ENCODE assay signal across 10 mouse cellular contexts in the genomic region with DNA sequence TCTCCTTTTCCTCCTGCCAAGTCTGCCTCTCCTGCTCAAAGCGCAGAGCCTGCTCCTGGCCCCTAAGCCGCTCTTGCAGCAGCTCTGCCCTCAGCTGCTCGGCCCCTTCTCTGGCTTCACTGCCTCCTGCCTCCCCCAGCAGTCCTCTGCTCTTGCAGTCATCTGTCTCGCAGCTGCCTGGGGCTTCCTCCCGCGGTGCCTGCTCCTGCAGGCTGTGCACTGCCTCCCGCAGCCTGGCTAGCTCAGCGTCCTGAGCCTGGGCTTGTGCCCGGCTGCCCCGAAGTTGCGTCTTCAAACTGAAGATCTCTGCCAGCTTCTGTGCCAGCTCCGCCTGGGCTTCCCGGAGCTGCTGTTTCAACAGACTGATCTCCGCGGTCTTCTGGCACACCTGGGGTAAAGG. TPM values are rescaled to one million over a fixed set of nuclear protein-coding genes. Genes with fewer than 3 reads are reported as not detected.
DNase-seq lines count a peak whose midpoint lies in the region; ATAC-seq and TF ChIP-seq lines count a peak whose summit lies in the region.
"Had no signal": no experiment of that assay in that cellular context is flagged by ENCODE, and none has a peak within 500 bp of the region (broad histone marks: within the 10 kb centered on the region; RNA-seq: fewer than 3 reads in every experiment).

No protein-coding gene starts in this region.

- H3K27me3 ChIP-seq in hindbrain, embryonic 13.5 days, result 0 out of 2 replicates have a peak, but pooled peaks cover under 1% of the 10 kb centered on the region
- peaks cover 10% of the 10 kb centered on the region for H3K27me3 ChIP-seq in hindbrain, embryonic 10.5 days (ENCODE audit: insufficient read depth, poor library complexity, severe bottlenecking)
- no peaks in the 10 kb centered on the region for H3K27me3 ChIP-seq in liver, postnatal 0 days (ENCODE audit: insufficient read depth, low read length)
- H3K27me3 ChIP-seq in midbrain, embryonic 10.5 days (ENCODE audit: low read depth, poor library complexity, severe bottlenecking), result peaks cover 11% of the 10 kb centered on the region

- 47% methylated on average over 15 of the region's 15 CpGs for WGBS in hindbrain, embryonic 13.5 days
- 44% methylated on average over 15 of the region's 15 CpGs for WGBS in hindbrain, embryonic 10.5 days
- WGBS in liver, postnatal 0 days (ENCODE audit: insufficient replicate concordance), result 49% methylated on average over 15 of the region's 15 CpGs
- 50% methylated on average over 15 of the region's 15 CpGs for WGBS in midbrain, embryonic 10.5 days

- no peaks in the 10 kb centered on the region for H3K9me3 ChIP-seq in hindbrain, embryonic 13.5 days
- no peaks in the 10 kb centered on the region for H3K9me3 ChIP-seq in hindbrain, embryonic 10.5 days
- no peaks in the 10 kb centered on the region for H3K9me3 ChIP-seq in ES-E14 (ENCODE audit: control insufficient read depth, insufficient read depth, low read depth, low read length)
- no peaks in the 10 kb centered on the region for H3K9me3 ChIP-seq in liver, postnatal 0 days (ENCODE audit: low read length)
- no peaks in the 10 kb centered on the region for H3K9me3 ChIP-seq in midbrain, embryonic 10.5 days (replicated peaks)
- H3K9me3 ChIP-seq: megakaryocyte, embryonic 14.5 days had no signal

- H3K4me2 ChIP-seq in hindbrain, embryonic 13.5 days, result no peak overlapping the region
- peak overlapping the region; percentile 43; the same call in 1 of the 2 replicates for H3K4me2 ChIP-seq in liver, postnatal 0 days (ENCODE audit: low read depth, low read length)

- no peak for TF ChIP-seq EP300 in liver, postnatal 0 days (IDR thresholded peaks at IDR 0.05; ENCODE audit: low read depth)

- no peak for TF ChIP-seq CTCF in liver, postnatal 0 days (IDR thresholded peaks at IDR 0.05; ENCODE audit: low read depth)

- H3K4me1 ChIP-seq in hindbrain, embryonic 13.5 days (replicated peaks), result peaks cover 32% of the 10 kb centered on the region
- peaks cover 44% of the 10 kb centered on the region for H3K4me1 ChIP-seq in hindbrain, embryonic 10.5 days (replicated peaks)
- peaks cover 11 to 37% of the 10 kb centered on the region in 2 experiments for H3K4me1 ChIP-seq in ES-E14 (ENCODE audit: control insufficient read depth in 2 of 2, insufficient read depth in 2 of 2, low read length in 2 of 2, poor library complexity in 1 of 2)
- peaks cover 5% of the 10 kb centered on the region; the same call in 1 of the 2 replicates for H3K4me1 ChIP-seq in liver, postnatal 0 days (ENCODE audit: insufficient read depth)
- peaks cover 30% of the 10 kb centered on the region for H3K4me1 ChIP-seq in midbrain, embryonic 10.5 days

- no peak overlapping the region for H3K4me3 ChIP-seq in hindbrain, embryonic 13.5 days
- H3K4me3 ChIP-seq in hindbrain, embryonic 10.5 days, result no peak overlapping the region
- H3K4me3 ChIP-seq in ES-E14 (ENCODE audit: insufficient read depth in 1 of 2, low read depth in 1 of 2, low read length in 2 of 2, poor library complexity in 1 of 2, severe bottlenecking in 1 of 2), result peak overlapping the region; percentile 39 to 46
- H3K4me3 ChIP-seq in liver, postnatal 0 days (ENCODE audit: low read depth, low read length), result no peak overlapping the region
- no peak overlapping the region for H3K4me3 ChIP-seq in midbrain, embryonic 10.5 days
- H3K4me3 ChIP-seq: megakaryocyte, embryonic 14.5 days had no signal

- H3K9ac ChIP-seq in hindbrain, embryonic 13.5 days, result 0 out of 2 replicates have a peak overlapping the region, but pooled peaks have one; percentile 8
- peak overlapping the region; percentile 37; the same call in 1 of the 2 replicates for H3K9ac ChIP-seq in ES-E14 (ENCODE audit: insufficient read depth, low read depth, low read length, poor library complexity, severe bottlenecking)
- H3K9ac ChIP-seq in liver, postnatal 0 days (replicated peaks), result peak overlapping the region; percentile 18; the same call in 1 of the 2 replicates

- H3K36me3 ChIP-seq in hindbrain, embryonic 13.5 days, result peaks cover 9% of the 10 kb centered on the region
- H3K36me3 ChIP-seq in hindbrain, embryonic 10.5 days, result peaks cover 39% of the 10 kb centered on the region
- H3K36me3 ChIP-seq in ES-E14 (ENCODE audit: control insufficient read depth, insufficient read depth, low read length, poor library complexity, severe bottlenecking), result peaks cover 39% of the 10 kb centered on the region
- peaks cover 4% of the 10 kb centered on the region; the same call in 1 of the 2 replicates for H3K36me3 ChIP-seq in liver, postnatal 0 days (replicated peaks; ENCODE audit: insufficient read depth, low read length)
- peaks cover 47% of the 10 kb centered on the region for H3K36me3 ChIP-seq in midbrain, embryonic 10.5 days

- peak overlapping the region; percentile 48; the same call in 1 of the 2 replicates for H3K27ac ChIP-seq in hindbrain, embryonic 13.5 days
- no peak overlapping the region for H3K27ac ChIP-seq in hindbrain, embryonic 10.5 days
- no peak overlapping the region; the same call in 1 of the 2 replicates for H3K27ac ChIP-seq in ES-E14 (ENCODE audit: insufficient read depth, low read depth, low read length, poor library complexity, severe bottlenecking)
- peak overlapping the region; percentile 78 for H3K27ac ChIP-seq in liver, postnatal 0 days (ENCODE audit: low read depth)
- H3K27ac ChIP-seq in midbrain, embryonic 10.5 days (replicated peaks), result no peak overlapping the region; the same call in 1 of the 2 replicates

- no peak for DNase-seq in hindbrain, embryonic 10.5 days (ENCODE audit: low spot score)
- DNase-seq in ES-E14 (ENCODE audit: low read depth, low spot score), result no peak
- DNase-seq in cerebellum, adult 9-11 months, result peak; percentile 63
- DNase-seq in liver, postnatal 0 days, result no peak
- no peak for DNase-seq in ovary, postnatal 14 days (ENCODE audit: low spot score)
- no peak for DNase-seq in midbrain, embryonic 10.5 days (ENCODE audit: low spot score)
- DNase-seq in adrenal gland, adult 18-20 months (ENCODE audit: low spot score in 2 of 2), result no peak

- in situ Hi-C loops in ES-E14 (cut with MboI; ENCODE audit: low sequenced_read_pairs in 2 of 2, unreplicated experiment in 2 of 2), result no loop called here

- ATAC-seq in hindbrain, embryonic 13.5 days (ENCODE audit: low FRiP score), result no peak
- ATAC-seq in liver, postnatal 0 days, result peak; percentile 27
- ATAC-seq: forebrain, embryonic 16.5 days had no signal

TF ChIP-seq in ES-E14, 5 proteins besides CTCF, POLR2A, EP300 and RAD21:
- no peak for TF ChIP-seq ZNF384 (IDR thresholded peaks at IDR 0.05; ENCODE audit: low read depth, low read length)
- TF ChIP-seq MAFK (IDR thresholded peaks at IDR 0.05; ENCODE audit: insufficient read depth, low read depth, low read length), result no peak
- TF ChIP-seq ZC3H11A (IDR thresholded peaks at IDR 0.05; ENCODE audit: borderline replicate concordance, low read depth, low read length), result no peak
- no peak for TF ChIP-seq CHD2 (IDR thresholded peaks at IDR 0.05; ENCODE audit: low read depth, low read length)
- TF ChIP-seq HCFC1 (IDR thresholded peaks at IDR 0.05; ENCODE audit: borderline replicate concordance, insufficient read depth, low read length), result no peak

RNA-seq across cellular contexts. Expression of gene N4bp3, which starts 6.9 kb away (rescaled TPM):
- polyA plus RNA-seq in hindbrain, embryonic 13.5 days (2015; fragmentation: Nextera tagmentation; extraction: Ambion mirVana), result 12.9 and 14.1 TPM in 2 replicates
- polyA plus RNA-seq in hindbrain, embryonic 10.5 days (2016; fragmentation: Nextera tagmentation; extraction: Ambion mirVana), result 18.3 and 19.5 TPM in 2 replicates
- 23.7 and 43.8 TPM in 2 replicates for total RNA-seq in ES-E14 (2012; rRNA removed)
- 2.4 and 2.8 TPM in 2 replicates for polyA plus RNA-seq in liver, postnatal 0 days (2015; fragmentation: Nextera tagmentation; extraction: Ambion mirVana)
- 16.9 and 21.7 TPM in 2 replicates for polyA plus RNA-seq in midbrain, embryonic 10.5 days (2016; fragmentation: Nextera tagmentation; extraction: Ambion mirVana)
- 1 to 10 TPM; 6.3 to 7.7 TPM for total RNA-seq in adrenal gland, adult 18-20 months (2021)

RNA-seq across cellular contexts. Expression of gene D930048N14Rik, which starts 7.0 kb away (rescaled TPM):
- 0.63 and 0.83 TPM in 2 replicates for polyA plus RNA-seq in hindbrain, embryonic 13.5 days (2015; fragmentation: Nextera tagmentation; extraction: Ambion mirVana)
- polyA plus RNA-seq in hindbrain, embryonic 10.5 days (2016; fragmentation: Nextera tagmentation; extraction: Ambion mirVana), result 0.82 and 1.3 TPM in 2 replicates
- total RNA-seq in ES-E14 (2012; rRNA removed), result 4.1 and 12.2 TPM in 2 replicates
- polyA plus RNA-seq in liver, postnatal 0 days (2015; fragmentation: Nextera tagmentation; extraction: Ambion mirVana), result 0.15 and 0.34 TPM in 2 replicates
- polyA plus RNA-seq in midbrain, embryonic 10.5 days (2016; fragmentation: Nextera tagmentation; extraction: Ambion mirVana), result 0.98 and 1.6 TPM in 2 replicates
- total RNA-seq in adrenal gland, adult 18-20 months (2021), result 1 to 10 TPM; 1.3 TPM

RNA-seq across cellular contexts. Expression of gene Rmnd5b, which starts 8.1 kb away (rescaled TPM):
- polyA plus RNA-seq in hindbrain, embryonic 13.5 days (2015; fragmentation: Nextera tagmentation; extraction: Ambion mirVana), result 74.8 and 77.7 TPM in 2 replicates
- polyA plus RNA-seq in hindbrain, embryonic 10.5 days (2016; fragmentation: Nextera tagmentation; extraction: Ambion mirVana), result 38.9 and 45.6 TPM in 2 replicates
- total RNA-seq in ES-E14 (2012; rRNA removed), result 41.1 and 96.5 TPM in 2 replicates
- polyA plus RNA-seq in liver, postnatal 0 days (2015; fragmentation: Nextera tagmentation; extraction: Ambion mirVana), result 13.0 and 16.0 TPM in 2 replicates
- polyA plus RNA-seq in midbrain, embryonic 10.5 days (2016; fragmentation: Nextera tagmentation; extraction: Ambion mirVana), result 38.6 TPM in 2 replicates
- 10 to 100 TPM; 30.0 to 47.2 TPM for total RNA-seq in adrenal gland, adult 18-20 months (2021)

RNA-seq across cellular contexts. Expression of gene Nhp2, which starts 24.2 kb away (rescaled TPM):
- polyA plus RNA-seq in hindbrain, embryonic 13.5 days (2015; fragmentation: Nextera tagmentation; extraction: Ambion mirVana), result 99.6 and 108 TPM in 2 replicates
- polyA plus RNA-seq in hindbrain, embryonic 10.5 days (2016; fragmentation: Nextera tagmentation; extraction: Ambion mirVana), result 209 and 250 TPM in 2 replicates
- total RNA-seq in ES-E14 (2012; rRNA removed), result 452 and 461 TPM in 2 replicates
- 70.1 and 76.2 TPM in 2 replicates for polyA plus RNA-seq in liver, postnatal 0 days (2015; fragmentation: Nextera tagmentation; extraction: Ambion mirVana)
- 209 and 269 TPM in 2 replicates for polyA plus RNA-seq in midbrain, embryonic 10.5 days (2016; fragmentation: Nextera tagmentation; extraction: Ambion mirVana)
- total RNA-seq in adrenal gland, adult 18-20 months (2021), result 10 to 100 TPM; 53.3 to 68.6 TPM

RNA-seq across cellular contexts. Expression of gene Hnrnpab, which starts 37.1 kb away (rescaled TPM):
- polyA plus RNA-seq in hindbrain, embryonic 13.5 days (2015; fragmentation: Nextera tagmentation; extraction: Ambion mirVana), result 400 and 427 TPM in 2 replicates
- 607 and 630 TPM in 2 replicates for polyA plus RNA-seq in hindbrain, embryonic 10.5 days (2016; fragmentation: Nextera tagmentation; extraction: Ambion mirVana)
- 334 and 505 TPM in 2 replicates for total RNA-seq in ES-E14 (2012; rRNA removed)
- polyA plus RNA-seq in liver, postnatal 0 days (2015; fragmentation: Nextera tagmentation; extraction: Ambion mirVana), result 114 and 130 TPM in 2 replicates
- polyA plus RNA-seq in midbrain, embryonic 10.5 days (2016; fragmentation: Nextera tagmentation; extraction: Ambion mirVana), result 587 and 631 TPM in 2 replicates
- total RNA-seq in adrenal gland, adult 18-20 months (2021), result 100 to 1,000 TPM; 254 to 336 TPM

Comparison
In these comparisons a context has a peak if more than half of its experiments do, and no peak if none do; other contexts are left out.
1. H3K27ac ChIP-seq: peak in hindbrain, embryonic 13.5 days (single experiment) and liver, postnatal 0 days (single experiment); none in hindbrain, embryonic 10.5 days (single experiment), ES-E14 (single experiment) and midbrain, embryonic 10.5 days (single experiment).
2. H3K4me3 ChIP-seq: peak in ES-E14 (2 of 2); none in hindbrain, embryonic 13.5 days (single experiment), hindbrain, embryonic 10.5 days (single experiment), liver, postnatal 0 days (single experiment) and midbrain, embryonic 10.5 days (single experiment).
3. Peak in every context shown above with its lines, with median percentiles within 50 percentile points of each other: H3K9ac ChIP-seq.